Mouse (Mus musculus): ENCODE data around the gene Wipf3. TPM values are rescaled to one million over a fixed set of nuclear protein-coding genes. Genes with fewer than 3 reads are reported as not detected.
A peak's percentile ranks its signal among the peaks of the same experiment; 100 is the strongest.

Gene Wipf3
- polyA plus RNA-seq, 1 experiment from 2014 or later: 3.7 TPM

- no peaks in the 10 kb centered on the region for H3K9me3 ChIP-seq (ENCODE audit: low read length)
- H3K9ac ChIP-seq (replicated peaks; ENCODE audit: low read depth): no peak overlapping the region
- H3K4me2 ChIP-seq (replicated peaks; ENCODE audit: low read depth, low read length): no peak overlapping the region
- no peak for TF ChIP-seq CTCF (IDR thresholded peaks at IDR 0.05)
- no peak for TF ChIP-seq EP300 (IDR thresholded peaks at IDR 0.05)
- H3K27ac ChIP-seq (ENCODE audit: low read length): no peak overlapping the region
- no peaks in the 10 kb centered on the region for H3K27me3 ChIP-seq (replicated peaks; ENCODE audit: insufficient read depth, low read length)
- no peak overlapping the region for H3K4me3 ChIP-seq (ENCODE audit: low read depth, low read length)
- H3K36me3 ChIP-seq (ENCODE audit: insufficient read depth, low read length): no peaks in the 10 kb centered on the region
- WGBS: 80% methylated on average over 4 of the region's 4 CpGs
- no peak for DNase-seq (ENCODE audit: low spot score)
- peaks cover 6% of the 10 kb centered on the region for H3K4me1 ChIP-seq (ENCODE audit: insufficient read depth, low read depth, low read length)
- no peak for ATAC-seq
Observed at GRCm38 (mm10) chr6:54447353-54447752, 17.9 kb downstream of the Wipf3 start.

- Histone ChIP-seq H3K36me3 (ENCODE audit: insufficient read depth, low read length) (no peaks in the 10 kb centered on the region), H3K9ac (replicated peaks; ENCODE audit: low read depth) (no peak overlapping the region), H3K27ac (ENCODE audit: low read length) (no peak overlapping the region), H3K4me1 (ENCODE audit: insufficient read depth, low read depth, low read length) (no peaks in the 10 kb centered on the region), H3K4me3 (ENCODE audit: low read depth, low read length) (no peak overlapping the region), H3K4me2 (replicated peaks; ENCODE audit: low read depth, low read length) (no peak overlapping the region), H3K27me3 (replicated peaks; ENCODE audit: insufficient read depth, low read length) (no peaks in the 10 kb centered on the region), H3K9me3 (ENCODE audit: low read length) (no peaks in the 10 kb centered on the region)
- no peak for ATAC-seq
- TF ChIP-seq CTCF (IDR thresholded peaks at IDR 0.05) (no peak), EP300 (IDR thresholded peaks at IDR 0.05) (no peak)
- WGBS: 50% methylated on average over 7 of the region's 7 CpGs
- no peak for DNase-seq (ENCODE audit: low spot score)
Observed at GRCm38 (mm10) chr6:54459661-54460060, 30.3 kb downstream of the Wipf3 start.

- TF ChIP-seq EP300 (IDR thresholded peaks at IDR 0.05) (no peak), CTCF (IDR thresholded peaks at IDR 0.05) (no peak)
- no peak for ATAC-seq
- Histone ChIP-seq H3K36me3 (ENCODE audit: insufficient read depth, low read length) (no peaks in the 10 kb centered on the region), H3K27ac (ENCODE audit: low read length) (no peak overlapping the region), H3K27me3 (replicated peaks; ENCODE audit: insufficient read depth, low read length) (no peaks in the 10 kb centered on the region), H3K4me2 (replicated peaks; ENCODE audit: low read depth, low read length) (no peak overlapping the region), H3K9me3 (ENCODE audit: low read length) (no peaks in the 10 kb centered on the region), H3K4me3 (ENCODE audit: low read depth, low read length) (no peak overlapping the region), H3K4me1 (ENCODE audit: insufficient read depth, low read depth, low read length) (no peaks in the 10 kb centered on the region), H3K9ac (replicated peaks; ENCODE audit: low read depth) (no peak overlapping the region)
- no peak for DNase-seq (ENCODE audit: low spot score)
- 89% methylated on average over 6 of the region's 6 CpGs for WGBS
Observed at GRCm38 (mm10) chr6:54460172-54460914, 30.9 kb downstream of the Wipf3 start.

GRCm38 (mm10) chr6:54460915-54461671 is 31.7 kb downstream of the Wipf3 start:
- Histone ChIP-seq H3K4me1 (ENCODE audit: insufficient read depth, low read depth, low read length) (no peaks in the 10 kb centered on the region), H3K27ac (ENCODE audit: low read length) (no peak overlapping the region), H3K9me3 (ENCODE audit: low read length) (no peaks in the 10 kb centered on the region), H3K4me3 (ENCODE audit: low read depth, low read length) (no peak overlapping the region), H3K9ac (replicated peaks; ENCODE audit: low read depth) (no peak overlapping the region), H3K27me3 (replicated peaks; ENCODE audit: insufficient read depth, low read length) (no peaks in the 10 kb centered on the region), H3K36me3 (ENCODE audit: insufficient read depth, low read length) (no peaks in the 10 kb centered on the region), H3K4me2 (replicated peaks; ENCODE audit: low read depth, low read length) (no peak overlapping the region)
- ATAC-seq: peak; percentile 74
- peak; percentile 40 for DNase-seq (ENCODE audit: low spot score)
- TF ChIP-seq EP300 (IDR thresholded peaks at IDR 0.05) (no peak), CTCF (IDR thresholded peaks at IDR 0.05) (no peak)
- WGBS: 55% methylated on average over 13 of the region's 13 CpGs

GRCm38 (mm10) chr6:54462766-54463165 is 33.4 kb downstream of the Wipf3 start:
- 85% methylated on average over 6 of the region's 6 CpGs for WGBS
- no peak overlapping the region for H3K4me2 ChIP-seq (replicated peaks; ENCODE audit: low read depth, low read length)
- H3K9me3 ChIP-seq (ENCODE audit: low read length): no peaks in the 10 kb centered on the region
- DNase-seq (ENCODE audit: low spot score): no peak
- no peaks in the 10 kb centered on the region for H3K4me1 ChIP-seq (ENCODE audit: insufficient read depth, low read depth, low read length)
- TF ChIP-seq CTCF (IDR thresholded peaks at IDR 0.05): no peak
- no peak for TF ChIP-seq EP300 (IDR thresholded peaks at IDR 0.05)
- no peaks in the 10 kb centered on the region for H3K36me3 ChIP-seq (ENCODE audit: insufficient read depth, low read length)
- H3K27me3 ChIP-seq (replicated peaks; ENCODE audit: insufficient read depth, low read length): no peaks in the 10 kb centered on the region
- ATAC-seq: no peak
- H3K27ac ChIP-seq (ENCODE audit: low read length): no peak overlapping the region
- H3K4me3 ChIP-seq (ENCODE audit: low read depth, low read length): no peak overlapping the region
- no peak overlapping the region for H3K9ac ChIP-seq (replicated peaks; ENCODE audit: low read depth)

- 51% methylated on average over 8 of the region's 8 CpGs for WGBS
- ATAC-seq (peak; percentile 58), DNase-seq (ENCODE audit: low spot score) (peak; percentile 77)
- H3K4me1 ChIP-seq (ENCODE audit: insufficient read depth, low read depth, low read length): no peaks in the 10 kb centered on the region
- H3K9me3 ChIP-seq (ENCODE audit: low read length): no peaks in the 10 kb centered on the region
- no peaks in the 10 kb centered on the region for H3K36me3 ChIP-seq (ENCODE audit: insufficient read depth, low read length)
- TF ChIP-seq EP300 (IDR thresholded peaks at IDR 0.05): no peak
- TF ChIP-seq CTCF (IDR thresholded peaks at IDR 0.05): no peak
- H3K27ac ChIP-seq (ENCODE audit: low read length): no peak overlapping the region
- no peak overlapping the region for H3K9ac ChIP-seq (replicated peaks; ENCODE audit: low read depth)
- H3K4me2 ChIP-seq (replicated peaks; ENCODE audit: low read depth, low read length): no peak overlapping the region
- no peak overlapping the region for H3K4me3 ChIP-seq (ENCODE audit: low read depth, low read length)
- H3K27me3 ChIP-seq (replicated peaks; ENCODE audit: insufficient read depth, low read length): no peaks in the 10 kb centered on the region
Observed at GRCm38 (mm10) chr6:54463701-54464458, 34.5 kb downstream of the Wipf3 start.

All from lung, postnatal 0 days (tissue).